Mouse (Mus musculus): Measurements from ENCODE around the gene Lin54. TPM values are rescaled to one million over a fixed set of nuclear protein-coding genes. Genes with fewer than 3 reads are reported as not detected.

The Lin54 gene
- polyA plus RNA-seq, 2 experiments = 8.5 to 11.0 TPM

DNA sequence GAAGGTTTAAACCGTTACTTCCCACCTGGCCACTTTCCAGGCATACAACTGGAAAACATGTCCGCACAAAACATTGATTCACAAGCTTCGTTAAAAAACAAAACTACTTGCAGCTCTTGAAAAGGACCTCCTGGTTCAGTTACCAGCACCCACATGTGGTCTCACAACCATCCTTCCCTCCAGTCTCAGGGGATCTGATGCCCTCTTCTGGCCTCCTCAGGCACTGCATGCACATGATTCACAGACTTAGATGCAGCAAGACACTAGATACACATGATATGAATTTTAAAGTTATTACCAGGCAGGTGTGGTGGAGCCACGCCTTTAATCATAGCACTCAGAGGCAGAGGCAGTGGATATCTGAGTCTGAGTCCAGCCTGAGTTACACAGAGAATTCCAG, 63.4 kb downstream of the Lin54 start:
- Histone ChIP-seq H3K9ac (replicated peaks) (no peak overlapping the region), H3K27ac (no peak overlapping the region), H3K27me3 (ENCODE audit: control insufficient read depth, insufficient read depth, low read length) (no peaks in the 10 kb centered on the region), H3K4me3 (ENCODE audit: insufficient read depth in 1 of 2, low read depth in 2 of 2, low read length in 2 of 2) (no peak overlapping the region), H3K36me3 (replicated peaks; ENCODE audit: control insufficient read depth, insufficient read depth, low read depth) (peaks cover 12% of the 10 kb centered on the region), H3K4me2 (ENCODE audit: low read depth) (no peak overlapping the region), H3K9me3 (ENCODE audit: control insufficient read depth, low read length) (no peaks in the 10 kb centered on the region), H3K4me1 (replicated peaks; ENCODE audit: control insufficient read depth in 2 of 2, insufficient read depth in 2 of 2, low read length in 1 of 2) (no peaks in the 10 kb centered on the region)
- 92% methylated on average over 4 of the region's 4 CpGs for WGBS (ENCODE audit: insufficient replicate concordance)
- no peak for DNase-seq (ENCODE audit: low read depth in 3 of 3, low spot score in 3 of 3)
- TF ChIP-seq EP300 (IDR thresholded peaks at IDR 0.05; ENCODE audit: low read depth) = no peak
- TF ChIP-seq CTCF (IDR thresholded peaks at IDR 0.05; ENCODE audit: low read depth) = peak; percentile 66
- no peak for ATAC-seq (ENCODE audit: insufficient read depth)

- no peak overlapping the region for H3K27ac ChIP-seq
- no peaks in the 10 kb centered on the region for H3K27me3 ChIP-seq (ENCODE audit: control insufficient read depth, insufficient read depth, low read length)
- 30% methylated on average over 2 of the region's 2 CpGs for WGBS (ENCODE audit: insufficient replicate concordance)
- H3K4me2 ChIP-seq (ENCODE audit: low read depth) = peak overlapping the region; percentile 95
- peaks cover 16 to 36% of the 10 kb centered on the region in 2 experiments for H3K4me1 ChIP-seq (replicated peaks; ENCODE audit: control insufficient read depth in 2 of 2, insufficient read depth in 2 of 2, low read length in 1 of 2)
- TF ChIP-seq EP300 (IDR thresholded peaks at IDR 0.05; ENCODE audit: low read depth) (no peak), CTCF (IDR thresholded peaks at IDR 0.05; ENCODE audit: low read depth) (no peak)
- H3K9ac ChIP-seq (replicated peaks) = peak overlapping the region; percentile 59
- ATAC-seq (ENCODE audit: insufficient read depth) (no peak), DNase-seq (ENCODE audit: low read depth in 3 of 3, low spot score in 3 of 3) (no peak)
- H3K9me3 ChIP-seq (ENCODE audit: control insufficient read depth, low read length) = no peaks in the 10 kb centered on the region
- peaks cover 12% of the 10 kb centered on the region for H3K36me3 ChIP-seq (replicated peaks; ENCODE audit: control insufficient read depth, insufficient read depth, low read depth)
- H3K4me3 ChIP-seq (ENCODE audit: insufficient read depth in 1 of 2, low read depth in 2 of 2, low read length in 2 of 2) = no peak overlapping the region
Observed at GRCm38 (mm10) chr5:100430966-100431365, 69.5 kb downstream of the Lin54 start.

DNA sequence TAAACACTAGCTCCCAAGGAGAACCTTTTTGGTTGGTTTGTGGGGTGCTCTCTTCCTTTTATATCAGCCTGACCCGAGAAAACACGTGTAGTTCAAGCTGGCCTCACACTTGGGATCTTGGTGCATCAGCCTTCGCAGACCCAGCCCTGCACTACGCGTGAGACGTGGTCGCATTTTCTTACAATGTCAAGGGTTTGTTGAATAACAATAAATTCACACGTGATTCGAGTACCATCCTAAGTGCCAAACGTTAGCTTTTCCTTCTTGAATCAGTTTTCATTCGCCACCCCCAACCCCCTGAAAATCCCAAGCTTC, 70.4 kb downstream of the Lin54 start:
- Histone ChIP-seq H3K9ac (replicated peaks) (peak overlapping the region; percentile 59), H3K9me3 (ENCODE audit: control insufficient read depth, low read length) (no peaks in the 10 kb centered on the region), H3K4me3 (ENCODE audit: insufficient read depth in 1 of 2, low read depth in 2 of 2, low read length in 2 of 2) (peak overlapping the region; percentile 62 to 91), H3K36me3 (replicated peaks; ENCODE audit: control insufficient read depth, insufficient read depth, low read depth) (peaks cover 12% of the 10 kb centered on the region), H3K4me2 (ENCODE audit: low read depth) (peak overlapping the region; percentile 95), H3K27ac (peak overlapping the region; percentile 3), H3K4me1 (replicated peaks; ENCODE audit: control insufficient read depth in 2 of 2, insufficient read depth in 2 of 2, low read length in 1 of 2) (peaks cover 16 to 36% of the 10 kb centered on the region in 2 experiments), H3K27me3 (ENCODE audit: control insufficient read depth, insufficient read depth, low read length) (no peaks in the 10 kb centered on the region)
- ATAC-seq (ENCODE audit: insufficient read depth) (peak; percentile 20; the same call in 1 of the 2 replicates), DNase-seq (ENCODE audit: low read depth in 3 of 3, low spot score in 3 of 3) (no peak)
- TF ChIP-seq CTCF (IDR thresholded peaks at IDR 0.05; ENCODE audit: low read depth) (no peak), EP300 (IDR thresholded peaks at IDR 0.05; ENCODE audit: low read depth) (no peak)
- 2% methylated on average over 11 of the region's 11 CpGs for WGBS (ENCODE audit: insufficient replicate concordance)

DNA sequence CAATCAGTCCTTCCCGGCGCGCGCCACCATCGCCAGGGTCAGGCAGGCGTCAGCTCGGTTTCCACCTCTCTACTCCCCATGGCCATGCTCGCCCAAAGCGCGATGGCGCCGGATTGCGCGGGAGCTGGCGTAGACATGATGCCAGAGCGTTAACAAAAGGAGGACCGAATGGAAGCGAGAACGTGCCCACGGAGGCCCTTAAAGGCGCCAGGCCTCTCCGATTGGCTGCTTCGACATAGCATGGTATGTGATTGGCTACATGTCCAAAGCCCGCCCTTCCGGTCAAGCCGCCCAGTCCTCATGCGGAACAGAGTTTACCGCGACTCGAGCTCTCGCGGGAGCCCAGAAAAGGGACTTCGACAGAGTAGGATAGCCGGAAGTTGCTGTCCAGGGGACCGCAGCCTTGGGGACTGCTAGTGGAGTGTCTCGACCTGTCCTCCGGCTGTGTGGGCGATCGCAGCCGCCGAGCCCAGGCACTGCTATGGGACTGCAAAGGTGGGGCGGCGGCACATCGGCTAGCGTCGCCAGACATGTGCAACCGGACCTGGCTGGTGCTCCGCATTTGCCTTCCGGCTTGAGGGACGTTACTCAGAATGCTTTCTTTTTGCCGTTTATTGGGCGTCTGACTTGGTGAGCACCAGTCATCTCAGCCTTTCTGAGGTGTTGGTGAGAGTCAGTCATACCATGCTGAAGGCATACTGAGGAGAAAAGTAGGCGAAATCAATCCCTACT, 70.9 kb downstream of the Lin54 start:
- peak; percentile 94 to 96 (median 96) for DNase-seq (ENCODE audit: low read depth in 3 of 3, low spot score in 3 of 3)
- H3K36me3 ChIP-seq (replicated peaks; ENCODE audit: control insufficient read depth, insufficient read depth, low read depth) = peaks cover 13% of the 10 kb centered on the region
- peaks cover 16 to 38% of the 10 kb centered on the region in 2 experiments for H3K4me1 ChIP-seq (replicated peaks; ENCODE audit: control insufficient read depth in 2 of 2, insufficient read depth in 2 of 2, low read length in 1 of 2)
- H3K9ac ChIP-seq (replicated peaks) = peak overlapping the region; percentile 81
- no peaks in the 10 kb centered on the region for H3K27me3 ChIP-seq (ENCODE audit: control insufficient read depth, insufficient read depth, low read length)
- TF ChIP-seq EP300 (IDR thresholded peaks at IDR 0.05; ENCODE audit: low read depth) (peak; percentile 37; the same call in 1 of the 2 replicates), CTCF (IDR thresholded peaks at IDR 0.05; ENCODE audit: low read depth) (no peak)
- H3K9me3 ChIP-seq (ENCODE audit: control insufficient read depth, low read length) = no peaks in the 10 kb centered on the region
- ATAC-seq (ENCODE audit: insufficient read depth) = peak; percentile 99
- WGBS (ENCODE audit: insufficient replicate concordance) = under 1% methylated on average over 53 of the region's 53 CpGs
- peak overlapping the region; percentile 95 for H3K4me2 ChIP-seq (ENCODE audit: low read depth)
- H3K27ac ChIP-seq = peak overlapping the region; percentile 53
- peak overlapping the region; percentile 62 to 91 for H3K4me3 ChIP-seq (ENCODE audit: insufficient read depth in 1 of 2, low read depth in 2 of 2, low read length in 2 of 2)

DNA sequence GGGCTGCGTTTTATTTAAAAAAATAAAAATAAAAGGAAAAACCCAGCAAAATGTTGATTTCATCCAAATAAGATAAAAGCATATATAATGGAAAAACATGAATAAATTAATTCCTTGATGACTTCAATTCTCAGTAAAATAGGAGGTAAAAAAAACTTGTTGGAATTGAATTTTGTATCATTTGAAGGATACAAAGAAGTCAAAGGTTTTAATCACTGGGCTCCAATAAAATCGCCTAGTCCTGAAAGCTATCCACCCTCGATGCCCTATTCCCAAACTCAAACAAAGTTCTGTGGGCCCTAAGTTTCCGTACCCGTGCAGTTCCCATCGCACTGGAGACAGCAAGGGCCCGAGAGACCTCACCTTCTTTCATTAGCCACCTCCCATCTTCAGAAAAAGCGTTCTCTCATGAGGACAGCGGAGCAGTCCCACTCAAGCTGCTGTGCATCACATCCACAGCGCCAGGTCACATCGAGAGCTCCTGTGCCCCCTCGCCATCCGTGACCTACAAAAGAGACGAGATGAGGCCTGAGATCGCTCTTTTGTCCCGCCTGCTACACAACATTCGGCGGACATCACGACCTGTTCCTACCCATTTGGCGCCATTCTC, 71.6 kb downstream of the Lin54 start:
- TF ChIP-seq EP300 (IDR thresholded peaks at IDR 0.05; ENCODE audit: low read depth) (no peak; the same call in 1 of the 2 replicates), CTCF (IDR thresholded peaks at IDR 0.05; ENCODE audit: low read depth) (no peak)
- ATAC-seq (ENCODE audit: insufficient read depth) = peak; percentile 47
- H3K9ac ChIP-seq (replicated peaks) = peak overlapping the region; percentile 81
- H3K27me3 ChIP-seq (ENCODE audit: control insufficient read depth, insufficient read depth, low read length) = no peaks in the 10 kb centered on the region
- no peaks in the 10 kb centered on the region for H3K9me3 ChIP-seq (ENCODE audit: control insufficient read depth, low read length)
- DNase-seq (ENCODE audit: low read depth in 3 of 3, low spot score in 3 of 3) = no peak
- H3K36me3 ChIP-seq (replicated peaks; ENCODE audit: control insufficient read depth, insufficient read depth, low read depth) = peaks cover 19% of the 10 kb centered on the region
- H3K27ac ChIP-seq = peak overlapping the region; percentile 53
- peaks cover 16 to 43% of the 10 kb centered on the region in 2 experiments for H3K4me1 ChIP-seq (replicated peaks; ENCODE audit: control insufficient read depth in 2 of 2, insufficient read depth in 2 of 2, low read length in 1 of 2)
- H3K4me2 ChIP-seq (ENCODE audit: low read depth) = peak overlapping the region; percentile 95
- H3K4me3 ChIP-seq (ENCODE audit: insufficient read depth in 1 of 2, low read depth in 2 of 2, low read length in 2 of 2) = peak overlapping the region; percentile 62 to 91
- under 1% methylated on average over 20 of the region's 20 CpGs for WGBS (ENCODE audit: insufficient replicate concordance)
